7 mouse cellular contexts compared by ENCODE assay signal in the genomic region with DNA sequence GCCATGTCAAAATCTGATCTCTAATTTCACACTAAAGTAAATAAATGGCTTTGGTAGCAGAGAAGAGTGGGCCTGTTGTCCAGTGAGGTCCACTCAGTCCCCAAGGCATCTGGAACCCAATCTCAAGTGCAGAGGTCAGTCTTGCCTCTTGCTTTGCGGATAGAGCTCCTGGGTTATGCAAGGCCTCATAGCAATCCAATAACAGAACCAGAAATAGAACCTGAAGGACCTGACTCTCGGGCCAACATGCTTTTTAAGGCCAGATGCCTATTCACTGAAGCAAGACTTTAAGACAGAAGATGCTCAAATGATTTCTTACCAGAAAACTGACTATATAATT. TPM values are rescaled to one million over a fixed set of nuclear protein-coding genes. Genes with fewer than 3 reads are reported as not detected.
DNase-seq lines count a peak whose midpoint lies in the region; ATAC-seq and TF ChIP-seq lines count a peak whose summit lies in the region.

No protein-coding gene starts in this region.

- H3K36me3 ChIP-seq in heart, adult 2 months (ENCODE audit: control insufficient read depth, insufficient read depth, low read length): peaks cover 4% of the 10 kb centered on the region
- no peaks in the 10 kb centered on the region for H3K36me3 ChIP-seq in kidney, embryonic 14.5 days (ENCODE audit: control insufficient read depth, insufficient read depth, low read length)
- no peaks in the 10 kb centered on the region for H3K36me3 ChIP-seq in macrophage (ENCODE audit: inconsistent target)

- H3K9ac ChIP-seq in heart, adult 2 months (ENCODE audit: low read depth, low read length): no peak overlapping the region
- H3K9ac ChIP-seq in kidney, embryonic 14.5 days (ENCODE audit: low read depth, low read length): no peak overlapping the region

- WGBS in heart, adult 2 months: 48% methylated on average over 2 of the region's 2 CpGs
- 74% methylated on average over 2 of the region's 2 CpGs for WGBS in kidney, embryonic 14.5 days
- WGBS in macrophage (ENCODE audit: missing documents): 70% methylated on average over 2 of the region's 2 CpGs

- no peaks in the 10 kb centered on the region for H3K27me3 ChIP-seq in heart, adult 2 months (ENCODE audit: control insufficient read depth, insufficient read depth, low read length)
- H3K27me3 ChIP-seq in kidney, embryonic 14.5 days (ENCODE audit: control insufficient read depth, insufficient read depth, low read length): no peaks in the 10 kb centered on the region

- intact Hi-C loops in heart, adult 2 months (cut with DNase I): loop anchor here (5.0 to 10.0 kb wide), 2 partner anchors 65 to 1968 kb away; no protein-coding TSS in a partner anchor

- no peak overlapping the region; the same call in 1 of the 2 replicates for H3K4me3 ChIP-seq in heart, adult 2 months
- H3K4me3 ChIP-seq in kidney, embryonic 14.5 days (ENCODE audit: low read length): peak overlapping the region; percentile 88
- no peak overlapping the region for H3K4me3 ChIP-seq in macrophage (ENCODE audit: inconsistent target)

- H3K4me2 ChIP-seq in kidney, embryonic 14.5 days (replicated peaks; ENCODE audit: low read depth, low read length): no peak overlapping the region; the same call in 1 of the 2 replicates

- peak overlapping the region; percentile 87 for H3K27ac ChIP-seq in heart, adult 2 months
- H3K27ac ChIP-seq in kidney, embryonic 14.5 days (ENCODE audit: low read depth, low read length): no peak overlapping the region
- 0 out of 2 replicates have a peak overlapping the region, but pooled peaks have one; percentile 17 for H3K27ac ChIP-seq in macrophage

- no peak for TF ChIP-seq CTCF in heart, adult 2 months (IDR thresholded peaks at IDR 0.05)

- peaks cover 2% of the 10 kb centered on the region for H3K4me1 ChIP-seq in heart, adult 2 months (ENCODE audit: control insufficient read depth, insufficient read depth, low read length)
- H3K4me1 ChIP-seq in kidney, embryonic 14.5 days (ENCODE audit: control insufficient read depth, insufficient read depth, low read length): no peaks in the 10 kb centered on the region

- H3K9me3 ChIP-seq in kidney, embryonic 14.5 days (ENCODE audit: control insufficient read depth, low read length): no peaks in the 10 kb centered on the region

- no peaks in the 10 kb centered on the region; the same call in 1 of the 2 replicates for H3K79me2 ChIP-seq in heart, adult 2 months (replicated peaks; ENCODE audit: control insufficient read depth, insufficient read depth, low read length)
- peaks cover 40% of the 10 kb centered on the region for H3K79me2 ChIP-seq in macrophage (ENCODE audit: inconsistent target)

- no peak for TF ChIP-seq POLR2A in heart, adult 2 months (IDR thresholded peaks at IDR 0.05; ENCODE audit: insufficient read depth, low read depth, low read length)

- 0 out of 2 replicates have a peak, but pooled peaks have one; percentile 6 for ATAC-seq in kidney, embryonic 14.5 days (ENCODE audit: low FRiP score, low TSS enrichment)

- DNase-seq in thymus, postnatal 14 days: peak; percentile 22
- DNase-seq in thymus, postnatal 25 days: no peak
- DNase-seq in heart, adult 2 months: peak; percentile 45 to 52
- no peak for DNase-seq in Muller cell, postnatal 12 days (ENCODE audit: inconsistent ontology term)
- no peak for DNase-seq in layer of hippocampus, postnatal 10 days (ENCODE audit: low spot score in 2 of 2)

- no peak; the same call in 1 of the 2 replicates for TF ChIP-seq EP300 in heart, adult 2 months (IDR thresholded peaks at IDR 0.05; ENCODE audit: insufficient read depth, low read depth, low read length)

RNA-seq across cellular contexts. Expression of gene Ralgapa2, which starts 0.4 kb away (rescaled TPM):
- total RNA-seq in heart, adult 2 months (2021): 10 to 100 TPM; 36.7 to 41.3 TPM
- 14.5 and 25.3 TPM in 2 replicates for polyA plus RNA-seq in heart, adult 2 months (2012; rRNA removed)
- polyA plus RNA-seq in kidney, embryonic 14.5 days (2014; fragmentation: Nextera tagmentation; extraction: Ambion mirVana): 5.8 and 8.5 TPM in 2 replicates
- 100 to 1,000 TPM; 123 to 838 (median 267) TPM for total RNA-seq in macrophage (2018; cell fraction: chromatin; rRNA removed)
- 10 to 100 TPM in 17 of 26 experiments, 1 to 10 TPM in 9; 5.9 to 25.4 (median 14.5) TPM for total RNA-seq in macrophage (2018; cell fraction: cytosol; rRNA removed)
- total RNA-seq in macrophage (2018; cell fraction: nucleus; rRNA removed): 100 to 1,000 TPM in 13 of 26 experiments, 10 to 100 TPM in 13; 36.4 to 362 (median 111) TPM
- 9.7 to 13.8 TPM (median 10.5 TPM) in 3 replicates for polyA plus RNA-seq in macrophage (2018)
- 10 to 100 TPM; 20.1 to 30.4 TPM for total RNA-seq in layer of hippocampus, postnatal 10 days (2021)

Comparison
In these comparisons a context has a peak if more than half of its experiments do, and no peak if none do; other contexts are left out.
1. DNase-seq: peak in thymus, postnatal 14 days (single experiment) and heart, adult 2 months (2 of 2); none in thymus, postnatal 25 days (single experiment), Muller cell, postnatal 12 days (single experiment) and layer of hippocampus, postnatal 10 days (0 of 2).